In genomic region chr16:67617811-67618210, GRCm38 (mm10) we compare ENCODE assay signal across 7 mouse cellular contexts. TPM values are rescaled to one million over a fixed set of nuclear protein-coding genes. Genes with fewer than 3 reads are reported as not detected.
DNase-seq lines count a peak whose midpoint lies in the region; ATAC-seq and TF ChIP-seq lines count a peak whose summit lies in the region.

No protein-coding gene starts in this region.

- peaks cover 3% of the 10 kb centered on the region; the same call in 1 of the 2 replicates for H3K9me3 ChIP-seq in lung, embryonic 14.5 days (ENCODE audit: low read depth, low read length)
- no peaks in the 10 kb centered on the region for H3K9me3 ChIP-seq in hindbrain, embryonic 13.5 days
- no peaks in the 10 kb centered on the region for H3K9me3 ChIP-seq in liver, embryonic 13.5 days (replicated peaks)
- H3K9me3 ChIP-seq in stomach, embryonic 16.5 days (replicated peaks; ENCODE audit: control insufficient read depth, low read length) = no peaks in the 10 kb centered on the region

- TF ChIP-seq POLR2A in cortical plate, adult 2 months (IDR thresholded peaks at IDR 0.05; ENCODE audit: extremely low read depth, insufficient read depth, low read length) = no peak

- no peaks in the 10 kb centered on the region for H3K4me1 ChIP-seq in lung, embryonic 14.5 days (ENCODE audit: insufficient read depth)
- peaks cover 4% of the 10 kb centered on the region; the same call in 1 of the 2 replicates for H3K4me1 ChIP-seq in cortical plate, adult 2 months (ENCODE audit: control insufficient read depth, insufficient read depth, low read length)
- peaks cover 18% of the 10 kb centered on the region for H3K4me1 ChIP-seq in hindbrain, embryonic 13.5 days (replicated peaks)
- peaks cover 8% of the 10 kb centered on the region; the same call in 1 of the 2 replicates for H3K4me1 ChIP-seq in liver, embryonic 13.5 days (replicated peaks)
- H3K4me1 ChIP-seq in stomach, embryonic 16.5 days (ENCODE audit: control insufficient read depth, insufficient read depth, low read length) = no peaks in the 10 kb centered on the region

- no peak overlapping the region for H3K27ac ChIP-seq in lung, embryonic 14.5 days (ENCODE audit: low read depth)
- H3K27ac ChIP-seq in cortical plate, adult 2 months (ENCODE audit: insufficient read depth, low read length) = peak overlapping the region; percentile 84
- H3K27ac ChIP-seq in hindbrain, embryonic 13.5 days = peak overlapping the region; percentile 85
- no peak overlapping the region for H3K27ac ChIP-seq in liver, embryonic 13.5 days
- no peak overlapping the region for H3K27ac ChIP-seq in stomach, embryonic 16.5 days (ENCODE audit: low read length)

- H3K4me2 ChIP-seq in lung, embryonic 14.5 days = peak overlapping the region; percentile 56
- H3K4me2 ChIP-seq in hindbrain, embryonic 13.5 days = peak overlapping the region; percentile 70
- peak overlapping the region; percentile 23 for H3K4me2 ChIP-seq in liver, embryonic 13.5 days
- H3K4me2 ChIP-seq in stomach, embryonic 16.5 days (ENCODE audit: low read depth, low read length) = peak overlapping the region; percentile 67

- H3K36me3 ChIP-seq in lung, embryonic 14.5 days (ENCODE audit: insufficient read depth) = no peaks in the 10 kb centered on the region
- H3K36me3 ChIP-seq in hindbrain, embryonic 13.5 days = no peaks in the 10 kb centered on the region
- no peaks in the 10 kb centered on the region for H3K36me3 ChIP-seq in liver, embryonic 13.5 days
- H3K36me3 ChIP-seq in stomach, embryonic 16.5 days (ENCODE audit: control insufficient read depth, insufficient read depth, low read length) = no peaks in the 10 kb centered on the region

- whole genome bisulfite sequencing in lung, embryonic 14.5 days = under 1% methylated on average over 25 of the region's 25 CpGs
- under 1% methylated on average over 25 of the region's 25 CpGs for WGBS in hindbrain, embryonic 13.5 days
- 3% methylated on average over 25 of the region's 25 CpGs for WGBS in liver, embryonic 13.5 days (ENCODE audit: insufficient replicate concordance)
- 3% methylated on average over 25 of the region's 25 CpGs for WGBS in stomach, embryonic 16.5 days

- ATAC-seq in lung, embryonic 14.5 days (ENCODE audit: insufficient read depth) = no peak
- ATAC-seq in hindbrain, embryonic 13.5 days (ENCODE audit: low FRiP score) = peak; percentile 12
- no peak for ATAC-seq in liver, embryonic 13.5 days (ENCODE audit: low read depth)
- no peak for ATAC-seq in stomach, embryonic 16.5 days (ENCODE audit: insufficient read depth, low FRiP score)

- H3K4me3 ChIP-seq in lung, embryonic 14.5 days (ENCODE audit: low read depth, low read length) = peak overlapping the region; percentile 21
- peak overlapping the region; percentile 79 for H3K4me3 ChIP-seq in cortical plate, adult 2 months (ENCODE audit: insufficient read depth, low read length)
- H3K4me3 ChIP-seq in hindbrain, embryonic 13.5 days = peak overlapping the region; percentile 74
- H3K4me3 ChIP-seq in liver, embryonic 13.5 days (replicated peaks) = no peak overlapping the region
- peak overlapping the region; percentile 39 for H3K4me3 ChIP-seq in stomach, embryonic 16.5 days (replicated peaks; ENCODE audit: low read length)

- no peak overlapping the region for H3K9ac ChIP-seq in lung, embryonic 14.5 days
- H3K9ac ChIP-seq in hindbrain, embryonic 13.5 days = peak overlapping the region; percentile 71
- H3K9ac ChIP-seq in liver, embryonic 13.5 days = no peak overlapping the region
- H3K9ac ChIP-seq in stomach, embryonic 16.5 days (ENCODE audit: low read length) = peak overlapping the region; percentile 43

- DNase-seq in lung, embryonic 14.5 days = peak; percentile 19
- no peak for DNase-seq in lung, postnatal 4 days
- no peak for DNase-seq in liver, embryonic 13.5 days
- no peak for DNase-seq in adrenal gland, adult (ENCODE audit: inconsistent age in 2 of 2, low spot score in 1 of 2)

- H3K27me3 ChIP-seq in lung, embryonic 14.5 days (ENCODE audit: insufficient read depth, low read length) = peaks cover 21% of the 10 kb centered on the region
- H3K27me3 ChIP-seq in hindbrain, embryonic 13.5 days = no peaks in the 10 kb centered on the region
- peaks cover 55% of the 10 kb centered on the region for H3K27me3 ChIP-seq in liver, embryonic 13.5 days
- H3K27me3 ChIP-seq in stomach, embryonic 16.5 days (ENCODE audit: control insufficient read depth, insufficient read depth, low read length) = peaks cover 5% of the 10 kb centered on the region; the same call in 1 of the 2 replicates

- no peak for TF ChIP-seq CTCF in lung, embryonic 14.5 days (IDR thresholded peaks at IDR 0.05; ENCODE audit: low read depth)
- TF ChIP-seq CTCF in cortical plate, adult 2 months (IDR thresholded peaks at IDR 0.05; ENCODE audit: extremely low read depth, insufficient read depth, low read length) = no peak

RNA-seq across cellular contexts. Expression of gene Cadm2, which starts 2.9 kb away (rescaled TPM):
- 0.51 and 0.66 TPM in 2 replicates for polyA plus RNA-seq in lung, embryonic 14.5 days (2014; fragmentation: Nextera tagmentation; extraction: Ambion mirVana)
- polyA plus RNA-seq in cortical plate, adult 2 months (2012; rRNA removed) = 72.3 and 75.0 TPM in 2 replicates
- polyA plus RNA-seq in hindbrain, embryonic 13.5 days (2015; fragmentation: Nextera tagmentation; extraction: Ambion mirVana) = 31.4 and 37.3 TPM in 2 replicates
- 0.07 and 0.10 TPM in 2 replicates for polyA plus RNA-seq in liver, embryonic 13.5 days (2015; fragmentation: Nextera tagmentation; extraction: Ambion mirVana)
- polyA plus RNA-seq in stomach, embryonic 16.5 days (2015; fragmentation: Nextera tagmentation; extraction: Ambion mirVana) = 0.36 and 0.76 TPM in 2 replicates

Comparison
In these comparisons a context has a peak if more than half of its experiments do, and no peak if none do; other contexts are left out.
1. H3K27ac ChIP-seq: peak in cortical plate, adult 2 months (single experiment) and hindbrain, embryonic 13.5 days (single experiment); none in lung, embryonic 14.5 days (single experiment), liver, embryonic 13.5 days (single experiment) and stomach, embryonic 16.5 days (single experiment).
2. H3K9ac ChIP-seq: peak in hindbrain, embryonic 13.5 days (single experiment) and stomach, embryonic 16.5 days (single experiment); none in lung, embryonic 14.5 days (single experiment) and liver, embryonic 13.5 days (single experiment).
3. RNA of gene Cadm2, which starts 2.9 kb away (polyA plus RNA-seq): 72.3 to 75.0 TPM in cortical plate, adult 2 months and 31.4 to 37.3 TPM in hindbrain, embryonic 13.5 days; 0.36 to 0.76 TPM in stomach, embryonic 16.5 days, 0.51 to 0.66 TPM in lung, embryonic 14.5 days and 0.07 to 0.10 TPM in liver, embryonic 13.5 days; every median in the first group is over 10 times any median in the second.
4. Peak in every context shown above with its lines, with median percentiles within 50 percentile points of each other: H3K4me2 ChIP-seq.